Mouse (Mus musculus) ovary, adult 18-20 months (tissue): ENCODE measurements around the gene Dnajc3.
"Not testable (repeated sequence)": the region's sequence is repeated elsewhere in the genome, so short reads cannot be mapped to it uniquely, and the experiment has no call there.

ENCODE experiments used
- DNase-seq: peaks from one replicate; pipeline ENCODE4 v3.0.0; 2022; ENCODE audit warnings: low spot score, mixed read lengths

Gene Dnajc3

GRCm38 (mm10) chr14:118931181-118931580 is 6.6 kb upstream of the Dnajc3 start:
- DNase-seq = no peak

GRCm38 (mm10) chr14:118932956-118933355 is 4.8 kb upstream of the Dnajc3 start:
- DNase-seq = no peak

- DNase-seq = no peak
Observed at GRCm38 (mm10) chr14:118934686-118935085, 3.1 kb upstream of the Dnajc3 start.

- DNase-seq = no peak
Observed at GRCm38 (mm10) chr14:118936236-118936635, 1.5 kb upstream of the Dnajc3 start.

GRCm38 (mm10) chr14:118936952-118937351 is 824 bp upstream of the Dnajc3 start:
- DNase-seq = no peak

GRCm38 (mm10) chr14:118938551-118938950 is 775 bp downstream of the Dnajc3 start:
- DNase-seq = no peak

- DNase-seq = no peak
Observed at GRCm38 (mm10) chr14:118940796-118941495, 3.2 kb downstream of the Dnajc3 start.

GRCm38 (mm10) chr14:118942076-118942475 is 4.3 kb downstream of the Dnajc3 start:
- no peak for DNase-seq

- no peak for DNase-seq
Observed at GRCm38 (mm10) chr14:118944702-118945101, 6.9 kb downstream of the Dnajc3 start.

GRCm38 (mm10) chr14:118948841-118949240 is 11.1 kb downstream of the Dnajc3 start:
- DNase-seq = no peak

GRCm38 (mm10) chr14:118951912-118952583 is 14.3 kb downstream of the Dnajc3 start:
- DNase-seq = no peak

- DNase-seq = no peak
Observed at GRCm38 (mm10) chr14:118958010-118958409, 20.2 kb downstream of the Dnajc3 start.

GRCm38 (mm10) chr14:118965356-118966000 is 27.7 kb downstream of the Dnajc3 start:
- DNase-seq = no peak

- DNase-seq = no peak
Observed at GRCm38 (mm10) chr14:118967646-118968045, 29.9 kb downstream of the Dnajc3 start.

- DNase-seq = no peak
Observed at GRCm38 (mm10) chr14:118972268-118972667, 34.5 kb downstream of the Dnajc3 start.

- DNase-seq = no peak
Observed at GRCm38 (mm10) chr14:118977136-118977816, 39.5 kb downstream of the Dnajc3 start.

- DNase-seq = no peak
Observed at GRCm38 (mm10) chr14:118979571-118980325, 42.0 kb downstream of the Dnajc3 start.

- DNase-seq = no peak
Observed at GRCm38 (mm10) chr14:118980358-118980757, 42.6 kb downstream of the Dnajc3 start.

- DNase-seq = no peak
Observed at GRCm38 (mm10) chr14:118980890-118981289, 43.1 kb downstream of the Dnajc3 start.

GRCm38 (mm10) chr14:118981711-118982428 is 44.1 kb downstream of the Dnajc3 start:
- DNase-seq = not testable (repeated sequence)

- not testable (repeated sequence) for DNase-seq
Observed at GRCm38 (mm10) chr14:118982429-118983045, 44.8 kb downstream of the Dnajc3 start.
